Mouse (Mus musculus): Measurements from ENCODE around the gene 4930568D16Rik.

4930568D16Rik gene

GRCm38 (mm10) chr2:35367629-35368028 lies at the start of gene 4930568D16Rik:
TSS of gene 4930568D16Rik (minus strand) at chr2:35367729.
- no peak for DNase-seq

- no peak for DNase-seq
These were observed 49.7 kb upstream of the 4930568D16Rik start for GRCm38 (mm10) chr2:35417231-35417630.

- no peak for DNase-seq
These were observed 48.9 kb upstream of the 4930568D16Rik start for GRCm38 (mm10) chr2:35416473-35416872.

GRCm38 (mm10) chr2:35412810-35413209 lies 45.3 kb upstream of the 4930568D16Rik start:
- no peak for DNase-seq

DNA sequence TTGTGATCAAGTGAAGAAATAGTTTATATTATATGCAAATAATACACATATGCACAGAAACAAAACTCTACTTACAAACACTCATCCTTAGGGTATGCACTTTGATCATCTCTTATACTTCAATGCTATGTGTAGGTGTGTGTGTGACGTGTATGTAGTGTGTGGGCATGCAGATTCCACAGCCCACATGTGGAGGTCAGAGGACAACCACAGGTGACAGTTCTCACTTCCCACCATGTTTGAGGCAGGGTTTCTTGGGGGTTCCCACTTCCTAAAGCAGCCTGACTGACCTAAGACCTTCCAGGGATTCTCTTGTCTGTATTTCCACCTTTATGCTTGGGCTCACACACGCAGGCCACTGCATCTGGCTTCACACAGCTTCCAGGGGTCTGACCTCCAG lies 44.7 kb upstream of the 4930568D16Rik start:
- no peak for DNase-seq

DNA sequence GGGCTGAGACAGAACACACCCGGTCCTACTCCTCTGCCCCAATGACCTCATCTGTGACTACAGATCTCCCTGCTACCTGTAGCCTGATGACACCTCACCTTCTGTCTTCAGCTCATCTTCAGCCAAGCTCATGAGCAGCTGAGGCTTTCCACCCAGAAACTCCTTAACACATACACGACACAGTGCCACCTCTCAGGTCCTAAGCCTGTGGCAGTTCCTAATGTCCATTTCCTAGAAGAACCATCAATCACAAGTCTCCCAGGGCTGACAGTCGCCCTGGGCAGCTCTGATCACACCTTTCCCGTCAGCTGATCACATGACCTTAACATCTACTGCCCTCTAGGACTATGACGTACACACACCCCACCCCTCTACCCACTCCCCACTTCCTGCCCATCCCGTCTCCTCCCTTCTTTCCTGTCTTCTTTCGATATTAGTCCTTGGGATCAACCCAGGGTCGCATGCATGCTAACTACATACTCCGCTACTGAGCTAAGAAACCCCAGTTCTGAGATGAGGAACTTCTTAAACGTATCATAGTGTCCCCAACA lies 44.2 kb upstream of the 4930568D16Rik start:
- no peak for DNase-seq

GRCm38 (mm10) chr2:35409466-35409865 lies 41.9 kb upstream of the 4930568D16Rik start:
- no peak for DNase-seq

GRCm38 (mm10) chr2:35408409-35409110 lies 41.0 kb upstream of the 4930568D16Rik start:
- no peak for DNase-seq

- no peak for DNase-seq
These were observed 40.3 kb upstream of the 4930568D16Rik start for GRCm38 (mm10) chr2:35407878-35408277.

- DNase-seq: no peak
These were observed 39.7 kb upstream of the 4930568D16Rik start for GRCm38 (mm10) chr2:35407266-35407665.

DNA sequence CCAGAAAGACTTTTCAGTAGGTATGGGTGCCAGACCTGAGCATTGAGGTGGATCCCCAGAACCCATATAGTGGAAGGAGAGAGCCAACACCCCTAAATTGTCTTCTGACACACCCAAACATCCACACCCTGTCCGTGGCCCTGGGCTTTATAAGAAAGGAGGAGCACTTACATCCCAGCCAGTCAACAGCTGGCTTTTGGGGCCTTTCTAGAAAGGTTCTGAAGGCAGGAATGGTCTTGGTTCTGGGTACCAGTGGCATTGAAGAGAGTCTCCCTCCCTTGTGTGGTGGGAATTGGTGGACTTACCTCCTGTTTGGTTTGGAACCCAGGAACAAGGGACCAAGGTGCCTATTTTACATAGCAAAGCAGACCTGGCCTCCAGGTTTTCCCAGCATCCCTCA lies 39.1 kb upstream of the 4930568D16Rik start:
- no peak for DNase-seq

DNA sequence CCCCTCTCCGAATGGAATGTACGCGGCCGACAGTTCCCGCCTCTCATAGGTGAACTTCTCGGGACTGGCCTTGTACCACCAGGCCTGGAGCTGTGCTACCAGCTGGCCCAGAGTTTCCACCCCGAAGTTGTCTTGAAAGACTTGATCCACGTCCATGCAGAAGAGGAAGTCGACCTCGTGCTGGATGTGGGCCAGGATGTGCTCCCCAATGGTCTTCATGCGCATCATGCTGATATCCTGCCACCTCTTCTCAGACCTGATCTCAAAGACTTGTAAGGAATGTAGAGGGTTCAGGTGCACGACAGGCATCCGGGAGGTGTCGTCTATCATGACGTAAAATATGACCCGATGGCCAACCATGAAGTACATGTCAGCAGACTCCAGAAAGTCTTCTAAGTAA lies 34.9 kb upstream of the 4930568D16Rik start:
- DNase-seq: no peak

DNA sequence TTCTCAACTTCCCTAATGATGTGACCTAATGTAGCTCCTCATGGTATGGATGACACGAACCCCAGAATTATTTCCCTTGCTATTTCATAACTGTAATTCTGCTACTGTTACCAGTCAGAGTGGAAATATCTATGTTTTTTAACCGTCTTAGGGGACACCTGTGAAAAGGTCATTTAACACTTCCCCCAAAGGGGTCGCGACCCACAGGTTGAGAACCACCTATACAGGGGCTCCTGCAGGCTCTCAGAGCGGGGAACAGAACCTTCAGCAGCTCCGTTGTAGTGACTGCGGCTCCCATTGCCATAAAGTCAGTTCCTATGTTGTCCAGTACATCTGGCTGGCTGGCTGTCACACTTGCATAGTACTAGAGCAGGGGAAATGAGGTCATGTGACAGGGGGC lies 33.2 kb upstream of the 4930568D16Rik start:
- DNase-seq: no peak

DNA sequence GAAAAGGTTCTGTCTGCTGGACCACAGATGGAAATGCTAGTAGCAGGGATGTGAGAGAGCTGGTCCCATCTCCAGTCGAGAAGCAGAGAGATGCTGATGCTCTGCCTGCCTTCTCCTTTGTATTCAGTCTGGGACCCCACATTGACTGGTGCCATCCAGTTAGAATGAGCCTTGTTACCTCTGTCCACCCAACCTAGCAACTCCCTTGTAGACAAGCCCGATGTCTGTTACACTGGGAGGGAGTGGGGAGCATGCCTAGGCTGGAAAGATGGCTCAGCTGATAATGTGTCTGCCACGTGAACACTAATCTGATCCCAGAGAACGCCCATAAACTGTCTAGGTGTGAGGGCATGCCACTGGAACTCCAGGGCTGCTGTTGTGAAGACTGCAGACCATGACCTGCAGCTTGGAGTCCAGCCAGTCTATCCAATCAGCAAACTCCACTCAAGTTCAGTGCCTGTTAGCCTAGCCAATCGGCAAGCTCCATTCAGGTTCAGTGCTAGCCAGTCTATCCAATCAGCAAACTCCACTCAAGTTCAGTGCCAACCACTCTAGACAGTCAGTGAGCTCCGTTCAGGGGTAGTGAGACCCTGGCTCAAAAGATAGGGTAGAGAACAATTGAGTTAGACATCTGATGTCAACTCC lies 30.8 kb upstream of the 4930568D16Rik start:
- DNase-seq: no peak

DNA sequence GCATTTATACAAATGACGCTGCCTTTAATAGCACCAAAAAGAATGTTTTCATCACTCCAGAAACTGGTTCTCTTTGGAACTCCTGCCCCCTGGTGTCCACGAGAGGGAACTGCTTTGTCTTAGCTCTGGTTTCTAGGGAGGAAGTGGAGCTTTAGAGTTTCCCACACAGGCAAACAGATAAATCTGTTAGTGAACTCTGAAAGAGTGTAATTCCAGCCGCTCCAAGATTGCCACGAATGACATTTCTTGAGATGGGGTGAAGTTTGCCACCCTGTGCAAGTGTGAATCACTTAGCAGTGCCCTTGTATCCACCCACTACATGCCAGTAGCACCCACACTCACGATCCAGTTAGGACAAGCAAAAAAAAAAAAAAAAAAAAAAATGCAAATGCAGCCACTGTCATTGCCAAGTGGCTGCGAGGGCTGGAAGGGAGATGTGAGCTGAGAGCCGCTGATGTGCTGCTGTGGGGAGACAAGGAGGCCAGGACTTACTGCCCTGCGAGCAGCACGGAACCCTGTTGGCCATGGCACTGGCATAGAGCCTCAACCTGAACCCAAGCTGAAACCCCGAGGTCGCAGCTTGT lies 30.2 kb upstream of the 4930568D16Rik start:
- DNase-seq: peak; percentile 67

- no peak for DNase-seq
These were observed 29.6 kb upstream of the 4930568D16Rik start, which contains the start of gene 4930402F06Rik for GRCm38 (mm10) chr2:35397096-35397495. TSS of gene 4930402F06Rik (minus strand) at chr2:35397175.

GRCm38 (mm10) chr2:35385441-35385871 lies 17.9 kb upstream of the 4930568D16Rik start:
- peak; percentile 12 for DNase-seq

DNA sequence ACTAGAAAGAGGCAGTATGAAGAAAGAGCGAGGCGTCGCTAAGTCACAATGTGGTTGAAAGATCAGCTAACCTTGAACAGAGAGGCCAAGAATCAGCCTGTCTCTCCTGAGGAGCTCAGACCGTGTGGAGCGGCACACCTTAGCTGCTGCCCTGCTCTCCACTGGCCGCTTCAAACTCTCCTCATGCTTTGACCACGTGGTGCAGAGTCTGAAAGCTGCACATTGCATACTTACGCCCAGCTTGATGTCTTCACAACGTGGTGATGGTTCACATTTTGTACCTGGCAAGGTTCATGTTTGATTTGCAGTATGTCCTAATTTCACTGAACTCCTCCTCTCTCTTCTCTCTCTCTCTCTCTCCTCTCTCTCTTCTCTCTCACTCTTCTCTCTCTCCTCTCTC lies 11.8 kb upstream of the 4930568D16Rik start:
- no peak for DNase-seq

- DNase-seq: no peak
These were observed 10.1 kb upstream of the 4930568D16Rik start for GRCm38 (mm10) chr2:35377600-35377999.

- DNase-seq: no peak
These were observed 5.5 kb upstream of the 4930568D16Rik start for GRCm38 (mm10) chr2:35373003-35373402.

DNA sequence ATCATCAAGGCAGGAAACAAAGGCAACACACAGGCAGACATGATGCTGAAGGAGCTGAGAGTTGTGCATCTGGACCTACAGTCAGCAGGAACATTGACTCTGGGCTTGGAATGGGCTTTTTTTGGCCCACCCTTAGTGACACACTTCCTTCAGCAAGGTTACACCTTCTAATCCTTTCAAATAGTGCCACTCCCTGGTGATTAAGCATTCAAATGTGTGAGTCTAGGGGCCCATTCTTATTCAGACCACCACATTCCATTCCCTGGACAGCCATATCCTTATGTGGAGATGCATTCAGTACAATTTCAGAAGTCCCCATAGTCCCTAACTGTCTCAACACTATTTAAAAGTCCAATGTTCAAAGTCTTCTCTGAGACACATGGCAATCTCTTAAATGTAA lies 3.2 kb upstream of the 4930568D16Rik start:
- no peak for DNase-seq

DNA sequence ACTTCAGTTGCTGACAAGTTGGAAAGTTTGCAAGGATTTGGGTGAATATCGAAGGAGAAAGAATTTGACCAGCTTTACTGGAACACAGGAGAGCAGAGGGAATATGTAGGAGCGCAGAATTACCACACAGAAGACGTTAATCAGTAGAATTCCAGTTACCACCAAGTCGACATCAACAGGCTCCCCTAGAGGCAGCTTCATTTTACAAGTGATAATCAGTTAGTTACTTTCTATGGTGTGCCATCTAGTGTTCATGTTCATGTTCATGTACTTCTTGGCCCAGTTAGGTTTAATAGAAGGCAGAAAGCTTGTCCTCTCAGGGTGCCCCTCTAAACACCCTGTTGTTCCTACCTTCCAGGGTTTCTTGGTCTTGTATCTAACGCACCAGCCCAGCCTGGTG lies 18.3 kb downstream of the 4930568D16Rik start:
- DNase-seq: no peak

GRCm38 (mm10) chr2:35345984-35346383 lies 21.5 kb downstream of the 4930568D16Rik start:
- no peak for DNase-seq

DNA sequence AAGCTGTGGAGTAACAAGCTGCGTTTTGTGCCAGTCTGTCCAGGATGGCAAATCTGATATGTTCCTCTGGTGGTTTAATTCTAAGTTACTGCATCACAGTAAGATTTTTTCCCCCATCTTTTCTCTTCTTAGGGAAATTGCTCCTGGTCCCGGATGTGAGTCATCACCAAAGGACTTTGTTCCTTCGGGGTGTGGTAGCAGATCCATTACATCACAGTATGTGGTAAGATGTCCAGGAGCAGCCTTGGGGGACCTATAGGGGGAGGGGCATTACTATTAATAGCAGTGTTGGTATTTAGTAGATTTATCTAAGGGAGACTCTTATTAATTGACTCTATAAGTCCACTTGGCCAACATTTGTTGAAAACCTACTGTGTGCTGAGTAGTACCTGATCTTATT lies 24.9 kb downstream of the 4930568D16Rik start:
- DNase-seq: no peak
